Mouse (Mus musculus) liver, postnatal 0 days (tissue): ENCODE data around the gene Pip5k1a. TPM values are rescaled to one million over a fixed set of nuclear protein-coding genes. Genes with fewer than 3 reads are reported as not detected.
A peak's percentile ranks its signal among the peaks of the same experiment; 100 is the strongest.

Experiments used
- ATAC-seq: fragments of 200-750 bp; cut with Nextera tagmentation; 2 replicates; pipeline ENCODE4 v1.8.0; 2017; ENCODE audit warnings: mild to moderate bottlenecking, moderate library complexity
- DNase-seq: peaks from one replicate; pipeline ENCODE4 v3.0.0-alpha.2; 2016
- H3K27ac ChIP-seq: fragments of 300-500 bp; sonication (generic); 2 replicates; pipeline ENCODE4 v1.5.1; 2014; ENCODE audit warnings: antibody characterized with exemption, moderate library complexity, mild to moderate bottlenecking, low read depth
- H3K27me3 ChIP-seq: fragments of 300-500 bp; sonication (generic); 2 replicates; pipeline ENCODE4 v1.6.1; 2014; ENCODE audit warnings: low read length, control low read depth, mixed read lengths; ENCODE audit not compliant: insufficient read depth
- H3K36me3 ChIP-seq: fragments of 300-500 bp; sonication (generic); replicated peaks from 2 replicates; pipeline ENCODE4 v1.6.1; 2014; ENCODE audit warnings: mild to moderate bottlenecking, control low read depth, low read length, moderate library complexity, mixed read lengths; ENCODE audit not compliant: insufficient read depth
- H3K4me1 ChIP-seq: fragments of 300-500 bp; sonication (generic); 2 replicates; pipeline ENCODE4 v1.6.1; 2014; ENCODE audit warnings: antibody characterized with exemption, mild to moderate bottlenecking, control low read depth; ENCODE audit not compliant: insufficient read depth
- H3K4me2 ChIP-seq: fragments of 300-500 bp; sonication (generic); 2 replicates; pipeline ENCODE4 v1.6.1; 2014; ENCODE audit warnings: low read depth, mild to moderate bottlenecking, low read length, moderate library complexity, mixed read lengths
- H3K4me3 ChIP-seq: fragments of 300-500 bp; sonication (generic); 2 replicates; pipeline ENCODE4 v1.5.1; 2014; ENCODE audit warnings: low read depth, low read length
- H3K9ac ChIP-seq: fragments of 300-500 bp; sonication (generic); replicated peaks from 2 replicates; pipeline ENCODE4 v1.6.1; 2014; ENCODE audit warnings: mild to moderate bottlenecking, moderate library complexity
- H3K9me3 ChIP-seq: fragments of 300-500 bp; sonication (generic); 2 replicates; pipeline ENCODE4 v1.6.1; 2016; ENCODE audit warnings: mild to moderate bottlenecking, control low read depth, low read length, mixed read lengths
- CTCF ChIP-seq: sonication (generic); IDR thresholded peaks from 2 replicates; pipeline ENCODE4 v1.5.1; 2016; ENCODE audit warnings: antibody characterized with exemption, low read depth
- EP300 ChIP-seq: IDR thresholded peaks from 2 replicates; pipeline ENCODE4 v1.6.1; 2016; ENCODE audit warnings: antibody characterized with exemption, low read depth, mild to moderate bottlenecking
- WGBS: fragments of 180-500 bp; shearing (Covaris S2); extraction: QIAGEN DNeasy Blood & Tissue Kit; methylation state at CpG from one replicate; pipeline ENCODE4 v1.1.7; 2014; ENCODE audit not compliant: insufficient replicate concordance; 5-methylcytosine and 5-hydroxymethylcytosine counted together
- polyA plus RNA-seq: library from polyadenylated mRNA; unstranded; fragments of >200 nt; fragmentation: Nextera tagmentation; extraction: Ambion mirVana; gene quantifications from 2 replicates; pipeline ENCODE4 v1.2.1, GENCODE M21; 2015

Pip5k1a gene
- polyA plus RNA-seq, 1 experiment from 2014 or later: 6.4 TPM

- H3K9ac ChIP-seq: no peak overlapping the region
- ATAC-seq: peak; percentile 43
- WGBS: 38% methylated on average over 3 of the region's 3 CpGs
Observed at GRCm38 (mm10) chr3:95053701-95054100, 53.0 kb downstream of the Pip5k1a start.

GRCm38 (mm10) chr3:95052959-95053358, 53.8 kb downstream of the Pip5k1a start:
- ATAC-seq (0 out of 2 replicates have a peak, but pooled peaks have one; percentile 18), DNase-seq (peak; percentile 39)
- Histone ChIP-seq H3K4me1 (peaks cover 8% of the 10 kb centered on the region), H3K4me2 (no peak overlapping the region), H3K9ac (no peak overlapping the region), H3K4me3 (no peak overlapping the region), H3K27ac (no peak overlapping the region), H3K27me3 (no peaks in the 10 kb centered on the region), H3K36me3 (no peaks in the 10 kb centered on the region; the same call in 1 of the 2 replicates), H3K9me3 (no peaks in the 10 kb centered on the region)
- TF ChIP-seq EP300 (no peak), CTCF (peak; percentile 90)
- WGBS: 41% methylated on average over 1 of the region's 1 CpGs

More at GRCm38 (mm10) chr3:95053701-95054100, 53.0 kb downstream of the Pip5k1a start:
- H3K4me2 ChIP-seq: no peak overlapping the region
- no peak overlapping the region for H3K27ac ChIP-seq
- peak; percentile 48 for DNase-seq
- peaks cover 8% of the 10 kb centered on the region for H3K4me1 ChIP-seq
- TF ChIP-seq EP300 (no peak), CTCF (peak; percentile 84)
- H3K4me3 ChIP-seq: no peak overlapping the region
- no peaks in the 10 kb centered on the region for H3K9me3 ChIP-seq
- H3K27me3 ChIP-seq: no peaks in the 10 kb centered on the region
- peaks cover 2% of the 10 kb centered on the region for H3K36me3 ChIP-seq

GRCm38 (mm10) chr3:95047914-95048313, 58.8 kb downstream of the Pip5k1a start:
- H3K27ac ChIP-seq: no peak overlapping the region
- no peak for ATAC-seq
- TF ChIP-seq CTCF: no peak
- no peak for TF ChIP-seq EP300
- peaks cover 2% of the 10 kb centered on the region; the same call in 1 of the 2 replicates for H3K4me1 ChIP-seq
- H3K36me3 ChIP-seq: no peaks in the 10 kb centered on the region
- no peaks in the 10 kb centered on the region for H3K27me3 ChIP-seq
- WGBS: 72% methylated on average over 3 of the region's 3 CpGs
- no peak overlapping the region for H3K4me2 ChIP-seq
- no peak for DNase-seq
- H3K9me3 ChIP-seq: no peaks in the 10 kb centered on the region
- H3K4me3 ChIP-seq: no peak overlapping the region
- H3K9ac ChIP-seq: no peak overlapping the region

GRCm38 (mm10) chr3:95046462-95047057, 60.2 kb downstream of the Pip5k1a start:
- DNase-seq: no peak
- no peak for ATAC-seq
- H3K27ac ChIP-seq: peak overlapping the region; percentile 57; the same call in 1 of the 2 replicates
- no peaks in the 10 kb centered on the region for H3K36me3 ChIP-seq
- TF ChIP-seq CTCF: no peak
- TF ChIP-seq EP300: peak; percentile 26; the same call in 1 of the 2 replicates
- no peaks in the 10 kb centered on the region for H3K9me3 ChIP-seq
- H3K4me1 ChIP-seq: peaks cover 4% of the 10 kb centered on the region
- WGBS: 49% methylated on average over 11 of the region's 11 CpGs
- peak overlapping the region; percentile 53 for H3K4me2 ChIP-seq
- H3K4me3 ChIP-seq: no peak overlapping the region
- no peak overlapping the region for H3K9ac ChIP-seq
- no peaks in the 10 kb centered on the region for H3K27me3 ChIP-seq

- 49% methylated on average over 6 of the region's 6 CpGs for WGBS
- peaks cover 9% of the 10 kb centered on the region for H3K4me1 ChIP-seq
- DNase-seq: no peak
- peaks cover 4% of the 10 kb centered on the region; the same call in 1 of the 2 replicates for H3K36me3 ChIP-seq
- peak overlapping the region; percentile 53 for H3K27ac ChIP-seq
- TF ChIP-seq CTCF: no peak
- no peak for TF ChIP-seq EP300
- H3K9ac ChIP-seq: no peak overlapping the region
- H3K4me3 ChIP-seq: no peak overlapping the region
- H3K27me3 ChIP-seq: no peaks in the 10 kb centered on the region
- no peak for ATAC-seq
- H3K9me3 ChIP-seq: no peaks in the 10 kb centered on the region
- H3K4me2 ChIP-seq: no peak overlapping the region
Observed at GRCm38 (mm10) chr3:95043251-95043650, 63.5 kb downstream of the Pip5k1a start.

GRCm38 (mm10) chr3:95042838-95043229, 63.9 kb downstream of the Pip5k1a start:
- H3K27me3 ChIP-seq: no peaks in the 10 kb centered on the region
- WGBS: 8% methylated on average over 7 of the region's 7 CpGs
- H3K4me1 ChIP-seq: peaks cover 9% of the 10 kb centered on the region
- peak overlapping the region; percentile 73 for H3K4me2 ChIP-seq
- peak; percentile 43 for ATAC-seq
- no peak for TF ChIP-seq CTCF
- no peak for TF ChIP-seq EP300
- H3K4me3 ChIP-seq: peak overlapping the region; percentile 83
- peak overlapping the region; percentile 76 for H3K27ac ChIP-seq
- DNase-seq: no peak
- peak overlapping the region; percentile 23; the same call in 1 of the 2 replicates for H3K9ac ChIP-seq
- H3K36me3 ChIP-seq: peaks cover 6% of the 10 kb centered on the region; the same call in 1 of the 2 replicates
- H3K9me3 ChIP-seq: no peaks in the 10 kb centered on the region
